Mouse (Mus musculus) left cerebral cortex, adult 9 months (tissue): Measurements from ENCODE around the gene Tmem128.

Experiments used
- DNase-seq, 2 experiments: peaks; one replicate each; pipeline ENCODE4 v3.0.0; 2022; ENCODE audit warnings: low spot score in 2 of 2

Gene Tmem128

DNA sequence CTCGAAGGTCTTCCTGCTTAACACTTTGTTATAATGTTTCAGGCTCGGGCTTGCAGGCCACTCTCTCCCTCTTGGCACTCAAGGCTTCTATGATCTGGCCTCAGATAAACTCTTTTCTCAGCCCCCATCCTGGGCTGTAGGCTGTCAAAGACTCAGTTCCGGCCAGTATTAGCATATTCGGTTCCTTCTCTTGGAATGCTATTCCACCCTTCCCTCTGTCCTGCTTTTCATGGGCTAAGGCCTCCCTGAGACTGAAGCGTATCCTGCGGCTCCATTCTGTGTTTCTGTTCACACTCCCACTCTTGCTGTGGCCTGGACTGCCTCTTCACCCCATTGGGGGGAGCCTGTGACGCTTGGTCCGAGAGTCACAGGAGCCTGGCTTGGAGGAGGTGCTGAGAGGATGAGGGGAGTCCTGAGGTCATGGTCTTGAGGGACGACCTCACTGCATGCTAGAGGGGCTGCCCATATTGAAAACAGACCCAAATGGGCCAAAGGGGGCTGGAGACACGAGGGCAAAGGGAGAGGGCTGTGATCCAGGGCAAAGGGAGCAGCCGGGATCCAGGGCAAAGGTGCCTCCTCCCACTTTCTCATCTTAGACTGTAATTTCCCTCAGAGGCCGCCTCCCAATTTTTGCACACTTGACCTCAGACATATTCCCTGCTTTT, 18.1 kb downstream of the Tmem128 start:
- no peak for DNase-seq

- no peak for DNase-seq
Measured at GRCm38 (mm10) chr5:38280075-38280474, 20.1 kb downstream of the Tmem128 start.

GRCm38 (mm10) chr5:38285724-38286123, 25.7 kb downstream of the Tmem128 start:
- no peak for DNase-seq

GRCm38 (mm10) chr5:38288476-38288875, 28.5 kb downstream of the Tmem128 start:
- DNase-seq = no peak

DNA sequence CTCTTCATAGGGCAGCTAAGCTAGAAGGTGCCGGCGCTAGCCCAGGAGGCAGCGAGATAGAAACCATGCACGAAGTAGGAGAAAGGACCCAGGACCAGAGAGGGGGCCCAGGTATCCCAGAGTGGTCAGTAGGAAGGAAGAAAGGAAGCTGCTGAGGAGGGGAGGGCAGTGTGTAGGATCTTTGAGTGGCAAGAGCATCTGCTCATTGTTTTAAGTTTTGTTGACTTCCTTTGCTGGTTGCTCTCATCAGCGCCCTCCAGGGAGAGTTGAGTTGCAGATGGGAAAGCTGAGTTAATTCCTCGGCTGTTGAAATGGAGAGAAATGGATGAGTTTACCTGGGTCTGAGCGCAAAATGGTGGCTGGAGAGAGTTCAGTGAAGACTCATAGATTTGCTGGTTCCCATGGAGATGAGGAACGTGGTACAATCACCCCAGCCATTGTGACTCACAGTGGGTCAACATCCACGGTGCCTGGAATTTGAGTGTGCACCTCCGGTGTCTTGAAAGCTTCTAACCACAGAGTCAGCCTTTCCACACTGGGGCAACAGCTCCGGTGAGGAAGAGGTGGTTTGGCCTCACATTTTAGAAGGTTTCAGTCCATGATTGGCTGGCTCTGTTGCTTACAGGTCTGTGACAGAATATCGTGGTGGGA, 41.9 kb downstream of the Tmem128 start:
- no peak for DNase-seq

DNA sequence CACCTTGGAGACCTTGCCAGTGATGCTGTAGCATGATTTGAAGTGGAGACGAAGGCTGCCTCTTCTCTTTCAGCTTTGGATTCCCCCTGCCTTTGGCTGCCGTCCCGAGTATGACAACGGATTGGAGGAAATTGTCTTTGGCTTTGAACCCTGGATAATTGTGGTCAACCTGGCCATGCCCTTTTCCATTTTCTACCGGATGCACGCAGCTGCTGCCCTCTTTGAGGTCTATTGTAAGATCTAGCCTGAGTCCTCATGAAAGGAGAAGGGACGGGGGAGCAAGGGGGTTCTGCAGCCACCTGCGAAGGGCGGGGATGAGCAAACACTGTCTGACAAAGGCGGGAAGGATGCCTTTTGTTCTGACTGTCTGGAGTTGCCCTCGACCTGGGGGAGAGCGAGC, 42.7 kb downstream of the Tmem128 start:
- no peak for DNase-seq

GRCm38 (mm10) chr5:38305241-38305640, 45.3 kb downstream of the Tmem128 start:
- DNase-seq = no peak

DNA sequence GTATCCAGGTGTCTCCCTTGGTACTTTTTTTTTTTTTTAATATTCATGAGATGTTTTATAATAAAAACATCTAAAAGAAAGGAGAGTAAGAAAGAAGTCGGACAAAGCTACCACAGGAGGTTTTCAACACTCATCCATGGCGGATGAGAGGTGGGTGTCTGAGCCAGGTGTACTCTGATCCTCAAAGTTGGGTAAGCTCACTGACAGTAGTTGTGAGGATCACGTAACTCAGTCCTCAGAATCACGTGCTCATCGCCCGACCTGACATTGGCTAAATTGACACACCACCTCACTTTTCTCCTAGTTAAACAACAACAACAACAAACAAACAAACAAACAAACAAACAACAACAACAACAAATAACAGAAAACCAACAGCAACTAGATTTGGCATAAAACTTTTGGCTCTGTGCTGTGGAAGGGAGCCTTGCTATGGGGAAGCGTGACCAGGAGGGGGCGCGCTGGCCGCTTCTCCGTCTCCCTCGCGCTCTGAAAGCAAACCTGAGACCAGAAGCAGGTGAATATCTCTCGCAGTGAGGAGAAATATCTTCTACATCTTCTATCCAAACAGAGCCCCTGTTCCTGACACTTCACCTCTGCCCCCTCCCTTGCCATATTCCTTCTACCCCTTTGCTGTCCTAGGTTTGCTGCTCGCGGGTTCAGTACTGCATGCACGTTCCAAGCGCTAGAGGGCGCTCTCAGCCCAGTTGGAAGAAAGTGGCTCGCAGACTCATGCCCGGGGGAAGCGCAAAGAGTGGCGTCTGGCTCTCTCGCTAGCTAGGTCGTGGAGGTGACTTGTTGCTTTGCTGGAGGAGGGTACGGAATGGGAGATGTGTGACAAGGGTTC, 47.5 kb downstream of the Tmem128 start:
- peak; percentile 49 to 93 for DNase-seq

DNA sequence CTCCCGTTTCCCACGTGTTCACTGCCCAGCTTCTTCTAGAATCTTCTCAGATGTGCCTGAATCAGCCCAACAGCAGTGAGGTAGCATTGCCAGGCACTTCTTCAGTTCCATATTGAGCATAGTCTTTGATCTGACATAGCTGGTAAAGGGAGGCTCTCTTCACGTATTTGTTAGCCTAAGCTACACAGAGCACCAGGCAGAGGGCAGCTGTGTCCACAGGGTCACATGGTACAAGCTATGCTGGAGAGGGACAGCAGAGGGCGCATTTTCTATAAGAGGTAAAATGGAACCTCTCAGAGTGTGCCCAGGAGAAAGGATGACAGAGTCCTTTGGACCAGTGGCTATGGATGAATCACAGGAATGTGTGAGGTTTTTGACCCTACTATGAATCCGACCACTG, 48.9 kb downstream of the Tmem128 start:
- DNase-seq = peak in 1 of 2 experiments; percentile 66

DNA sequence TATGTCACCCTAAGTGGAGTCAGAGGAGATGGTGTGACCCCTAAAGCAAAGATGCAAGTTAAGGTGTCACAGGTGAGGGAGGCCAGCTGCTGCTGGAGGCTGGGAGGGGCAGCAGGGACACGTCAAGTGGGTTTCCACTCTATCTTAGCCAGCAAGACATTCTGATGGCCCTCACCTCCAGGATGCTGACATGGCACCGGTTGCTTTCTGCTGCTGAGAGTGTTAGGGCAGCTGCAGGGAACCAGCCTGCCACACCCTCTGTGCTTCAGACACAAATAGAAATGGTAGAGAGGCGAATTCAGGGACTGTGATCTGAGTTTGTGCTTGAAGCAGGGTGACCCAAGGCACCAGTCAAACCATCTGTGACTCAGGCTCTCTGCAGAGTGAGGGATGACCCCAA, 49.8 kb downstream of the Tmem128 start:
- DNase-seq = no peak
